Mouse (Mus musculus) forebrain, embryonic 15.5 days (tissue): ENCODE measurements around the gene Tmem120b. TPM values are rescaled to one million over a fixed set of nuclear protein-coding genes. Genes with fewer than 3 reads are reported as not detected.

Experiments used
- ATAC-seq: fragments of 200-750 bp; cut with Nextera tagmentation; replicated peaks from 2 replicates; pipeline ENCODE4 v1.8.0; 2017; ENCODE audit warnings: mild to moderate bottlenecking, moderate TSS enrichment, moderate library complexity
- H3K27ac ChIP-seq: fragments of 300-500 bp; sonication (generic); replicated peaks from 2 replicates; pipeline ENCODE4 v1.5.1; 2015; ENCODE audit warnings: mild to moderate bottlenecking, inconsistent platforms
- H3K27me3 ChIP-seq: fragments of 300-500 bp; sonication (generic); 2 replicates; pipeline ENCODE4 v1.6.1; 2015; ENCODE audit warnings: inconsistent platforms
- H3K36me3 ChIP-seq: fragments of 300-500 bp; sonication (generic); 2 replicates; pipeline ENCODE4 v1.6.1; 2015; ENCODE audit warnings: mild to moderate bottlenecking, inconsistent platforms
- H3K4me1 ChIP-seq: fragments of 300-500 bp; sonication (generic); 2 replicates; pipeline ENCODE4 v1.6.1; 2015; ENCODE audit warnings: inconsistent platforms
- H3K4me2 ChIP-seq: fragments of 300-500 bp; sonication (generic); replicated peaks from 2 replicates; pipeline ENCODE4 v1.6.1; 2015; ENCODE audit warnings: mild to moderate bottlenecking, inconsistent platforms
- H3K4me3 ChIP-seq: fragments of 300-500 bp; sonication (generic); 2 replicates; pipeline ENCODE4 v1.5.1; 2015; ENCODE audit warnings: mild to moderate bottlenecking, inconsistent platforms
- H3K9ac ChIP-seq: fragments of 300-500 bp; sonication (generic); replicated peaks from 2 replicates; pipeline ENCODE4 v1.6.1; 2015; ENCODE audit warnings: mild to moderate bottlenecking, inconsistent platforms
- H3K9me3 ChIP-seq: fragments of 300-500 bp; sonication (generic); 2 replicates; pipeline ENCODE4 v1.6.1; 2016; ENCODE audit warnings: inconsistent platforms
- WGBS: fragments of 180-500 bp; shearing (Covaris S2); methylation state at CpG from one replicate; pipeline ENCODE4 v1.1.7; 2015; ENCODE audit warnings: mixed read lengths; 5-methylcytosine and 5-hydroxymethylcytosine counted together
- polyA plus RNA-seq: library from polyadenylated mRNA; unstranded; fragments of >200 nt; fragmentation: Nextera tagmentation; extraction: Ambion mirVana; gene quantifications from 2 replicates; pipeline ENCODE4 v1.2.1, GENCODE M21; 2015

The Tmem120b gene
- polyA plus RNA-seq, 1 experiment from 2014 or later: 16.0 TPM

- Histone ChIP-seq H3K4me2 (peak overlapping the region; percentile 98), H3K36me3 (peaks cover 8% of the 10 kb centered on the region; the same call in 1 of the 2 replicates), H3K9me3 (no peaks in the 10 kb centered on the region), H3K27me3 (no peaks in the 10 kb centered on the region), H3K9ac (peak overlapping the region; percentile 99), H3K27ac (peak overlapping the region; percentile 100), H3K4me1 (peaks cover 67% of the 10 kb centered on the region), H3K4me3 (peak overlapping the region; percentile 94)
- no peak for ATAC-seq
- WGBS: 19% methylated on average over 13 of the region's 13 CpGs
Observed at GRCm38 (mm10) chr5:123134186-123134874, 66.1 kb downstream of the Tmem120b start.

DNA sequence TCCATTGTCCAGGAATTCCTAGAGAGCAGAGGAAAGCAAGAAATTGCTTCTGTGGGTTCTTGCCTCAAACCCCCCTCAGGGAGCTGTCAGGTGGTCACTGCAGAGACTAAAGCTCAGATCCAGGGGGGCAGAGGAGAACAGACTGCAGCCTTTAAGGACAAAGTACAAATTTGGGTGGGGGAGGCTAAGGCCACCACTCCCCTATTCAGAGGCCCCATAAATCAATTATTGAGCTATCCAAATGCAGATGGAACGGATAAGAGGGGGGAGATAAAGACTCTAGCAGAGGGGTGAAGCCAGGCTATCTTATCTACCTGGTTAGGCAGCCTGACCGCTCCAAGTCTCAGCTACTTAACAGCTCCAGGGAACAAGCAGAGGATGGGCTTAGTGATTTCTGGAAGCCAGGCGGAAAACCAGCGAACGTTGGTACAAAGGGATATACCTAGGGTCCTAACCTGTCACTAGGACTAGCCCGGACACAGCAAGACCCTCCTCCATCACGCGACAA lies 66.7 kb downstream of the Tmem120b start:
- peaks cover 8% of the 10 kb centered on the region; the same call in 1 of the 2 replicates for H3K36me3 ChIP-seq
- peak overlapping the region; percentile 100 for H3K27ac ChIP-seq
- H3K9me3 ChIP-seq: no peaks in the 10 kb centered on the region
- no peaks in the 10 kb centered on the region for H3K27me3 ChIP-seq
- H3K4me2 ChIP-seq: peak overlapping the region; percentile 98
- 19% methylated on average over 8 of the region's 8 CpGs for WGBS
- H3K4me1 ChIP-seq: peaks cover 67% of the 10 kb centered on the region
- no peak for ATAC-seq
- peak overlapping the region; percentile 94 for H3K4me3 ChIP-seq
- H3K9ac ChIP-seq: peak overlapping the region; percentile 99

DNA sequence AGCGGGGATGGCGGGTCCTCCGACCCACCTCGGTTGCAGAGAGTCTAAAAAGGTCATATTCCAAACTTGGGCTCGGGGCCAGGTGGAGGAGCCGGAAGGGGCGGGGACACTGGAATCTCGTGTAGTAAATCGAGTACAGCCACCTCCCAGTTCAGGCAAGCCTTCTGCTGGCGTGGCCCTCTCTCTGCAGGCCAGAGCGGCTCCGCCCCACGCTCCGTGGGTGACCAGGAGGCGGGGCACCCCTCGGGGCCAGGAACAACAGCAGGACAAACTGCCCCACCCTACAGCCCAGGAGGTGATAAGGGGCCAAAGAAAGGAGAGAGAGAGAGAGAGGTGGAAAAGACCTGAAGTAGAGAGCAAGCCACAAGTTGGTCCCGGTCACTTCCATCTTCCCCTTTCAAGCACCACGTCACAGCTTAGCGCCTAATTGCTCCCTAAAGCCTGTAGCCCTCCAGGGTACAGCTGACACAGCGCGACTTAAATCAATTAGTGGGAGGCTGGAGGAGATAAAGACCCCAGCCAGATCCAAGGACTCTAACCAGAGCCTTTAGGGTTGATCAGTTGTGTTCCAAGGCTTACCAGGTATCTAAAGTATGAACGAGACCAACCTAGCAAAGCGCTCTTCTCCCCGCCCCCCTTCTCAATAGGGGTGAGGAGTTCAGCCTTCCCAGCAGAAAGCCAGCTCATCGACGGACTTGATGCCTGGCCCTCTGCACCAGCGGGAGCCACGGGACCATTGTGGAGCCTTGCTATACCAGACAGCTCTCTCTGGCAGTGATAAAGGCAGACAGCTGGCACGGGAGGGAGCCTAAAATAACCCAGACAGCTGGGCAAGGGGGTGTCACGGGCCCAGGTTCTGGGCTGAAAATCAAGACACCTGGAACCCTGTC lies 67.5 kb downstream of the Tmem120b start:
- Histone ChIP-seq H3K4me2 (peak overlapping the region; percentile 98), H3K4me3 (peak overlapping the region; percentile 94), H3K9me3 (no peaks in the 10 kb centered on the region), H3K4me1 (peaks cover 65% of the 10 kb centered on the region), H3K27ac (peak overlapping the region; percentile 100), H3K36me3 (peaks cover 4% of the 10 kb centered on the region; the same call in 1 of the 2 replicates), H3K27me3 (no peaks in the 10 kb centered on the region), H3K9ac (peak overlapping the region; percentile 99)
- WGBS: 3% methylated on average over 30 of the region's 30 CpGs
- ATAC-seq: peak; percentile 4; the same call in 1 of the 2 replicates

- H3K27ac ChIP-seq: peak overlapping the region; percentile 100
- no peaks in the 10 kb centered on the region for H3K27me3 ChIP-seq
- H3K9me3 ChIP-seq: no peaks in the 10 kb centered on the region
- H3K4me3 ChIP-seq: peak overlapping the region; percentile 94
- H3K4me1 ChIP-seq: peaks cover 64% of the 10 kb centered on the region
- H3K4me2 ChIP-seq: peak overlapping the region; percentile 98
- H3K36me3 ChIP-seq: peaks cover 4% of the 10 kb centered on the region; the same call in 1 of the 2 replicates
- WGBS: under 1% methylated on average over 13 of the region's 13 CpGs
- H3K9ac ChIP-seq: peak overlapping the region; percentile 99
- peak; percentile 33 for ATAC-seq
Observed at GRCm38 (mm10) chr5:123136361-123137043, 68.3 kb downstream of the Tmem120b start.

DNA sequence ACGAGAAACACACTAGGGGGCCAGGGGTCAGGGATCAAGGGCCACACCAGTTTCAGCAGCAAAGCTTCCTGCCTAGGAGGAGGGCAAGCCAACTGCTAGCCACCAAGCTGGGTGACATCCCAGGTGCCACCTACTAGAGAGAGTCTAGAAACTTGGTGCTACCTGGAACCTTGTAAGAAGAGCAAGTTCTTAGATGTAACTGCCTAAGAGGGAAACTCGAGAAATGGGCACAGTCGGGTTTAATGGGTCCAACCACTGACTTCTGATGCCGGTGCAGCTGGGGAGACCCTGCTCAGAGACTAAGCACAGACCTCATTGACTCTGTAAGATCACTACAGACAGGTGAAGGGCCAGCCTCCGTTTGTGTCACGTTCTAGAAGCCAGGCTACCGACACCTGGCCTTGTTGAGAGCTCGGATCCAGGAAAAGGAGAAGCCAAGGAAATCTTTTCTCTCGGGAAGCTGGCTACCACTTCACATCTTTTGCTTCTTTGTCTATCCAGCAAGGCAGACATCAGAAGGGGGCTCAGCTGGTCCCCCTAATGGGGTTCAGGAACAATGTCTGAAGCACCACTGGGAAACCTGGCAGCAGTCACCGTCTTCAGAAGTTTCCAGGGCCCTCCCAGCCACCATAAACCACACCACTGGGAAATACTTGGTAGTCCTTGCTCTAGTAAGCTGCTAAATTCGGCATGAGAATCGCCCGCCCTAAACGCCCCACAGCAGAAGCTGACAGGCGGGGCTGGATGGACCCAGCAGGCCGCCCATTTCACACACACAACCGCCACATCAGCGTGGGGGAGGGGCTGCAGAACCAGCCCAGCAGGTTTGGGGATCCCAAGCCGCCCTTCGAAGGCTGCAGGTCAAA lies 69.1 kb downstream of the Tmem120b start:
- H3K36me3 ChIP-seq: peaks cover 4% of the 10 kb centered on the region; the same call in 1 of the 2 replicates
- H3K27me3 ChIP-seq: no peaks in the 10 kb centered on the region
- no peaks in the 10 kb centered on the region for H3K9me3 ChIP-seq
- peak overlapping the region; percentile 99 for H3K9ac ChIP-seq
- peak overlapping the region; percentile 94 for H3K4me3 ChIP-seq
- WGBS: 1% methylated on average over 20 of the region's 20 CpGs
- peak overlapping the region; percentile 100 for H3K27ac ChIP-seq
- peaks cover 57% of the 10 kb centered on the region for H3K4me1 ChIP-seq
- no peak for ATAC-seq
- H3K4me2 ChIP-seq: peak overlapping the region; percentile 98

GRCm38 (mm10) chr5:123137910-123138229 lies 69.7 kb downstream of the Tmem120b start:
- Histone ChIP-seq H3K4me1 (peaks cover 51% of the 10 kb centered on the region), H3K4me2 (peak overlapping the region; percentile 98), H3K9me3 (no peaks in the 10 kb centered on the region), H3K27ac (peak overlapping the region; percentile 100), H3K36me3 (peaks cover 4% of the 10 kb centered on the region; the same call in 1 of the 2 replicates), H3K9ac (peak overlapping the region; percentile 99), H3K27me3 (no peaks in the 10 kb centered on the region), H3K4me3 (peak overlapping the region; percentile 94)
- ATAC-seq: no peak
- 2% methylated on average over 6 of the region's 6 CpGs for WGBS

GRCm38 (mm10) chr5:123138230-123138911 lies 70.2 kb downstream of the Tmem120b start:
- Histone ChIP-seq H3K9me3 (no peaks in the 10 kb centered on the region), H3K27ac (peak overlapping the region; percentile 100), H3K4me3 (peak overlapping the region; percentile 94), H3K9ac (peak overlapping the region; percentile 99), H3K36me3 (peaks cover 4% of the 10 kb centered on the region; the same call in 1 of the 2 replicates), H3K4me2 (peak overlapping the region; percentile 98), H3K27me3 (no peaks in the 10 kb centered on the region), H3K4me1 (peaks cover 46% of the 10 kb centered on the region)
- peak; percentile 6; the same call in 1 of the 2 replicates for ATAC-seq
- WGBS: under 1% methylated on average over 31 of the region's 40 CpGs

DNA sequence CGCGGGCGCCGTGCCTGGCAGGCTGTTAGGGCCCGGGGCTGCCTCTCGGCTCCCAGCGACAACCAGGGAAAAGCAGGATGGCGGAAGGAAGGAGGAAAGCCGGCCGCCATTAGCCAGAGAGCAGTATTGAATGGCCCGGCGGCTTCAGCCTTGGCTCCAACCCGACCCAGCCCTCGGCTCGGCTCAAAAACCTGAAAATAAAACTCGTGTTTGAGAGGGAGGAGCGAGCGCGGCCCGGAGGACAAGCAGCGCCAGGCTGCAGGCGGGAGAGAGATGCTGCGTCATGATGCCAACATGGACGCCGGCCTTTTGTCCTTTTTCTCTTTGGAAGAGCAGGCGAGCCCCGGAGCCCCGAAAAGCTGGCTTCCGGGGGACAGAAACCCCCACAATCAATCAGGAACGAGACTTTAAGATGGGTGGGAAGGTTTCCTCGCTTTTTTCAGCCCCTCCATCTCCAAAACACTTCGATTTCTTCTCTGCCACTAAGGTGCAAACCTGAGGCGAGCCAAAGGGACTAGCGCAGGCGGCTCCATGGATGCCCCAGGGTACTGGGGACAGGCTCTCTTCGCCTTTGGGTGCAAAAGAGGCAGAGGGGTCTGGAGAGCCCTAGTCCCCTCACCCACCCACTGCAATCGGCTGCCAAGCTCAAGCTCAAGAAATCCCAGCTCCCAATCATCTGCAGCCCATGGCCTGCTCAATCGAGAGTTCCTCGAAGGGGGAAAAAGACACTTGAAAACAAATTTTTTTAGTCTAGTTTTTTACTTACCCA lies 70.9 kb downstream of the Tmem120b start:
- H3K36me3 ChIP-seq: peaks cover 4% of the 10 kb centered on the region; the same call in 1 of the 2 replicates
- peak overlapping the region; percentile 94 for H3K4me3 ChIP-seq
- under 1% methylated on average over 39 of the region's 39 CpGs for WGBS
- no peaks in the 10 kb centered on the region for H3K27me3 ChIP-seq
- H3K4me1 ChIP-seq: peaks cover 44% of the 10 kb centered on the region
- peak overlapping the region; percentile 99 for H3K9ac ChIP-seq
- H3K4me2 ChIP-seq: peak overlapping the region; percentile 98
- no peak for ATAC-seq
- no peaks in the 10 kb centered on the region for H3K9me3 ChIP-seq
- peak overlapping the region; percentile 100 for H3K27ac ChIP-seq

DNA sequence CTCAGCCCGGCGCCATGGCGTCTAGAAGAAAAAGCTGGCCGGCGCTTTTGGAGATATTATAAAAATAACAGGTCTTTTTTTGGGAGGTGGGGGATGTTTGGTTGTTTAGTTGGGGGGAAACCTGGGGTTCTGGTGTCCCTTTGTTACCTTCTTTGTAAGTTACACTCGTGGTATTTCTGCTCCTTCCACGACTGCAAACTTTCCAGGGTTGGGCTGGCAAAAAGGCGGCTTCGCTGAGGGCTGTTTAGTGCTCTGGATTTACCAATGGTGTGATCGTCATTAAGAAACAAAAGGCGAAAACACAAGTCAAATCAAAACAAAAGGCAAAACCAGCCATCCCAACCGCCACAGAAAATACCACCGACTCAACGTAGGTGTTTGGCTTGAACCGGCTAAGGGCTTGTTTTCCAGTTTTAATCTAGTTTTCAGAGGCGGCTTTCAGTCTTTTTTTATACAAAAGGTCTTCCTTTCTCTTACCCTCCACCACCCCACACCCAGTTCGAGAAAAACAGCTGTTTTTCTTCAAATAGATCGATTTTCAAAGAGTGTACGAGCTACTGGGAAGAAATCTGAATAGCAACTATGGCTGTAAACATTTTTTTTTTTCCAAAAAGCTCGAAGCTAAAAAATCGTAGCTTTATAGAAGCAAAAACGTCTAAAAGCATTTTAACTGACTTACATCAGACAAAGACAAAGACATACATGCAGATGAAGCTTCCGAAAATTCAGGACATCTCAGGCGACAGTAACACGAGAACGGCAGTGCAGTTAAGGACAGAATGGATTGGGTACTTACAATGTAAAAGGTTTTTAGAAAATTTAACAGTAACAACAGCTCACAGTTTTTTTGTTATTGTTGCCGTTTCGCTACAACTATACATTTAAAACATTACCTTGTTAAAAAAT lies 71.8 kb downstream of the Tmem120b start:
- Histone ChIP-seq H3K27ac (peak overlapping the region; percentile 100), H3K9me3 (no peaks in the 10 kb centered on the region), H3K4me3 (peak overlapping the region; percentile 94), H3K9ac (peak overlapping the region; percentile 99), H3K4me1 (peaks cover 44% of the 10 kb centered on the region), H3K4me2 (peak overlapping the region; percentile 98), H3K36me3 (peaks cover 2% of the 10 kb centered on the region; the same call in 1 of the 2 replicates), H3K27me3 (no peaks in the 10 kb centered on the region)
- under 1% methylated on average over 28 of the region's 28 CpGs for WGBS
- no peak for ATAC-seq
